Mouse (Mus musculus): ENCODE data around the gene Zfp384. TPM values are rescaled to one million over a fixed set of nuclear protein-coding genes. Genes with fewer than 3 reads are reported as not detected.

Gene Zfp384
- polyA plus RNA-seq, 1 experiment from 2014 or later, result 20.6 TPM

GRCm38 (mm10) chr6:124995831-124996403, 13.0 kb upstream of the Zfp384 start:
- Histone ChIP-seq H3K4me2 (replicated peaks) (peak overlapping the region; percentile 84), H3K9me3 (no peaks in the 10 kb centered on the region; the same call in 1 of the 2 replicates), H3K4me3 (peak overlapping the region; percentile 59), H3K9ac (peak overlapping the region; percentile 74; the same call in 1 of the 2 replicates), H3K4me1 (peaks cover 30% of the 10 kb centered on the region), H3K27me3 (peaks cover 93% of the 10 kb centered on the region), H3K36me3 (no peaks in the 10 kb centered on the region), H3K27ac (no peak overlapping the region)
- WGBS, result 46% methylated on average over 8 of the region's 8 CpGs
- ATAC-seq (ENCODE audit: low FRiP score, low read depth), result no peak

GRCm38 (mm10) chr6:124996551-124997501, 12.1 kb upstream of the Zfp384 start, which contains the start of gene Pianp:
Gene Pianp, plus strand, starts transcription at chr6:124996694.
- Histone ChIP-seq H3K4me3 (peak within 1 kb of the TSS; percentile 59), H3K9ac (peak within 1 kb of the TSS; percentile 74), H3K27me3 (peaks cover 93% of the 10 kb centered on the region), H3K4me1 (peaks cover 30% of the 10 kb centered on the region), H3K36me3 (0 out of 2 replicates have a peak, but pooled peaks cover under 1% of the 10 kb centered on the region), H3K27ac (no peak within 1 kb of the TSS), H3K9me3 (no peaks in the 10 kb centered on the region), H3K4me2 (replicated peaks) (peak within 1 kb of the TSS; percentile 84)
- under 1% methylated on average over 74 of the region's 78 CpGs for WGBS
- ATAC-seq (ENCODE audit: low FRiP score, low read depth), result peak; percentile 74

GRCm38 (mm10) chr6:124998066-124998465, 10.9 kb upstream of the Zfp384 start:
- ATAC-seq (ENCODE audit: low FRiP score, low read depth), result no peak
- 5% methylated on average over 8 of the region's 8 CpGs for WGBS
- Histone ChIP-seq H3K4me3 (peak overlapping the region; percentile 59), H3K27ac (no peak overlapping the region), H3K4me1 (peaks cover 30% of the 10 kb centered on the region), H3K4me2 (replicated peaks) (peak overlapping the region; percentile 84), H3K36me3 (0 out of 2 replicates have a peak, but pooled peaks cover 2% of the 10 kb centered on the region), H3K27me3 (peaks cover 93% of the 10 kb centered on the region), H3K9ac (0 out of 2 replicates have a peak overlapping the region, but pooled peaks have one; percentile 74), H3K9me3 (no peaks in the 10 kb centered on the region)

GRCm38 (mm10) chr6:124999091-124999490, 9.9 kb upstream of the Zfp384 start:
- H3K4me1 ChIP-seq, result peaks cover 30% of the 10 kb centered on the region
- 34% methylated on average over 14 of the region's 14 CpGs for WGBS

GRCm38 (mm10) chr6:124999546-124999945, 9.4 kb upstream of the Zfp384 start:
- WGBS, result 27% methylated on average over 10 of the region's 10 CpGs
- peaks cover 30% of the 10 kb centered on the region for H3K4me1 ChIP-seq
- no peak for ATAC-seq (ENCODE audit: low FRiP score, low read depth)
- H3K4me3 ChIP-seq, result no peak overlapping the region
- no peak overlapping the region for H3K4me2 ChIP-seq (replicated peaks)
- H3K36me3 ChIP-seq, result 0 out of 2 replicates have a peak, but pooled peaks cover 2% of the 10 kb centered on the region
- H3K27me3 ChIP-seq, result peaks cover 90% of the 10 kb centered on the region
- no peak overlapping the region for H3K9ac ChIP-seq
- H3K27ac ChIP-seq, result no peak overlapping the region
- no peaks in the 10 kb centered on the region for H3K9me3 ChIP-seq

More at GRCm38 (mm10) chr6:124999091-124999490, 9.9 kb upstream of the Zfp384 start:
- Histone ChIP-seq H3K4me2 (replicated peaks) (no peak overlapping the region; the same call in 1 of the 2 replicates), H3K4me3 (no peak overlapping the region), H3K9me3 (no peaks in the 10 kb centered on the region), H3K36me3 (0 out of 2 replicates have a peak, but pooled peaks cover 2% of the 10 kb centered on the region), H3K9ac (no peak overlapping the region), H3K27me3 (peaks cover 91% of the 10 kb centered on the region), H3K27ac (no peak overlapping the region)
- ATAC-seq (ENCODE audit: low FRiP score, low read depth), result no peak

GRCm38 (mm10) chr6:125003706-125004105, 5.2 kb upstream of the Zfp384 start:
- H3K27me3 ChIP-seq, result peaks cover 59% of the 10 kb centered on the region
- 42% methylated on average over 3 of the region's 3 CpGs for whole genome bisulfite sequencing
- no peak overlapping the region for H3K9ac ChIP-seq
- no peak overlapping the region for H3K4me3 ChIP-seq
- H3K36me3 ChIP-seq, result 0 out of 2 replicates have a peak, but pooled peaks cover 2% of the 10 kb centered on the region
- no peak overlapping the region for H3K4me2 ChIP-seq (replicated peaks)
- no peak for ATAC-seq (ENCODE audit: low FRiP score, low read depth)
- no peaks in the 10 kb centered on the region for H3K9me3 ChIP-seq
- H3K4me1 ChIP-seq, result peaks cover 20% of the 10 kb centered on the region; the same call in 1 of the 2 replicates
- no peak overlapping the region for H3K27ac ChIP-seq

- no peaks in the 10 kb centered on the region for H3K9me3 ChIP-seq
- WGBS, result 11% methylated on average over 3 of the region's 3 CpGs
- ATAC-seq (ENCODE audit: low FRiP score, low read depth), result no peak
- peaks cover 45% of the 10 kb centered on the region for H3K27me3 ChIP-seq
- peaks cover 13% of the 10 kb centered on the region for H3K4me1 ChIP-seq
- H3K36me3 ChIP-seq, result 0 out of 2 replicates have a peak, but pooled peaks cover 2% of the 10 kb centered on the region
- peak overlapping the region; percentile 19; the same call in 1 of the 2 replicates for H3K9ac ChIP-seq
- no peak overlapping the region for H3K4me2 ChIP-seq (replicated peaks)
- no peak overlapping the region for H3K27ac ChIP-seq
- H3K4me3 ChIP-seq, result no peak overlapping the region
These were observed 3.9 kb upstream of the Zfp384 start for GRCm38 (mm10) chr6:125005086-125005485.

- Histone ChIP-seq H3K9me3 (no peaks in the 10 kb centered on the region), H3K36me3 (peaks cover 19% of the 10 kb centered on the region), H3K27ac (peak overlapping the region; percentile 98; the same call in 1 of the 2 replicates), H3K9ac (peak overlapping the region; percentile 77), H3K4me1 (peaks cover 34% of the 10 kb centered on the region), H3K27me3 (peaks cover 16% of the 10 kb centered on the region), H3K4me3 (peak overlapping the region; percentile 74), H3K4me2 (replicated peaks) (peak overlapping the region; percentile 93)
- ATAC-seq (ENCODE audit: low FRiP score, low read depth), result no peak
- WGBS, result 44% methylated on average over 13 of the region's 13 CpGs
These were observed 885 bp upstream of the Zfp384 start for GRCm38 (mm10) chr6:125008060-125008459.

- peak overlapping the region; percentile 93 for H3K4me2 ChIP-seq (replicated peaks)
- peak overlapping the region; percentile 95 for H3K9ac ChIP-seq
- peaks cover 10% of the 10 kb centered on the region for H3K27me3 ChIP-seq
- peak overlapping the region; percentile 74 for H3K4me3 ChIP-seq
- no peaks in the 10 kb centered on the region for H3K9me3 ChIP-seq
- 1% methylated on average over 34 of the region's 34 CpGs for WGBS
- peak overlapping the region; percentile 98; the same call in 1 of the 2 replicates for H3K27ac ChIP-seq
- peaks cover 25% of the 10 kb centered on the region for H3K36me3 ChIP-seq
- H3K4me1 ChIP-seq, result peaks cover 34% of the 10 kb centered on the region
- peak; percentile 97 for ATAC-seq (ENCODE audit: low FRiP score, low read depth)
These were observed 288 bp upstream of the Zfp384 start for GRCm38 (mm10) chr6:125008586-125009128.

- Histone ChIP-seq H3K9me3 (no peaks in the 10 kb centered on the region), H3K9ac (peak overlapping the region; percentile 95), H3K4me3 (peak overlapping the region; percentile 74), H3K4me2 (replicated peaks) (peak overlapping the region; percentile 93), H3K27ac (peak overlapping the region; percentile 98), H3K36me3 (peaks cover 32% of the 10 kb centered on the region), H3K4me1 (peaks cover 34% of the 10 kb centered on the region), H3K27me3 (peaks cover 5% of the 10 kb centered on the region; the same call in 1 of the 2 replicates)
- peak; percentile 87 for ATAC-seq (ENCODE audit: low FRiP score, low read depth)
- under 1% methylated on average over 62 of the region's 78 CpGs for WGBS
These were observed 482 bp downstream of the Zfp384 start for GRCm38 (mm10) chr6:125009181-125010073.

- Histone ChIP-seq H3K4me3 (no peak overlapping the region), H3K9ac (no peak overlapping the region), H3K4me1 (no peaks in the 10 kb centered on the region), H3K36me3 (peaks cover 87% of the 10 kb centered on the region), H3K9me3 (no peaks in the 10 kb centered on the region), H3K4me2 (replicated peaks) (no peak overlapping the region), H3K27ac (no peak overlapping the region), H3K27me3 (no peaks in the 10 kb centered on the region)
- ATAC-seq (ENCODE audit: low FRiP score, low read depth), result no peak
- WGBS, result 93% methylated on average over 3 of the region's 3 CpGs
These were observed 8.7 kb downstream of the Zfp384 start for GRCm38 (mm10) chr6:125017682-125018081.
